Mouse (Mus musculus) forebrain, embryonic 16.5 days (tissue): ENCODE results near the gene Tekt3. TPM values are rescaled to one million over a fixed set of nuclear protein-coding genes. Genes with fewer than 3 reads are reported as not detected.

Experiments
- ATAC-seq: fragments of 200-750 bp; cut with Nextera tagmentation; 2 replicates; pipeline ENCODE4 v1.8.0; 2017; ENCODE audit warnings: mild to moderate bottlenecking, moderate library complexity
- H3K27ac ChIP-seq: fragments of 300-500 bp; sonication (generic); 2 replicates; pipeline ENCODE4 v1.5.1; 2014; ENCODE audit warnings: low read length, control low read depth
- H3K27me3 ChIP-seq: fragments of 300-500 bp; sonication (generic); replicated peaks from 2 replicates; pipeline ENCODE4 v1.6.1; 2014; ENCODE audit warnings: low read length; ENCODE audit not compliant: control insufficient read depth, insufficient read depth
- H3K36me3 ChIP-seq: fragments of 300-500 bp; sonication (generic); 2 replicates; pipeline ENCODE4 v1.6.1; 2014; ENCODE audit not compliant: control insufficient read depth, insufficient read depth
- H3K4me1 ChIP-seq: fragments of 300-500 bp; sonication (generic); replicated peaks from 2 replicates; pipeline ENCODE4 v1.6.1; 2014; ENCODE audit warnings: low read length; ENCODE audit not compliant: control insufficient read depth, insufficient read depth
- H3K4me2 ChIP-seq: fragments of 300-500 bp; sonication (generic); 2 replicates; pipeline ENCODE4 v1.6.1; 2014; ENCODE audit warnings: mild to moderate bottlenecking, low read length, control low read depth
- H3K4me3 ChIP-seq: fragments of 300-500 bp; sonication (generic); replicated peaks from 2 replicates; pipeline ENCODE4 v1.5.1; 2014; ENCODE audit warnings: mild to moderate bottlenecking, low read length, control low read depth
- H3K9ac ChIP-seq: fragments of 300-500 bp; sonication (generic); replicated peaks from 2 replicates; pipeline ENCODE4 v1.6.1; 2014; ENCODE audit warnings: low read depth, low read length, control low read depth
- H3K9me3 ChIP-seq: fragments of 300-500 bp; sonication (generic); 2 replicates; pipeline ENCODE4 v1.6.1; 2016; ENCODE audit warnings: low read length; ENCODE audit not compliant: control insufficient read depth
- WGBS: fragments of 180-500 bp; shearing (Covaris S2); extraction: QIAGEN DNeasy Blood & Tissue Kit; methylation state at CpG from one replicate; pipeline ENCODE4 v1.1.7; 2014; 5-methylcytosine and 5-hydroxymethylcytosine counted together
- polyA plus RNA-seq: library from polyadenylated mRNA; unstranded; fragments of >200 nt; fragmentation: Nextera tagmentation; extraction: Ambion mirVana; gene quantifications from 2 replicates; pipeline ENCODE4 v1.2.1, GENCODE M21; 2015

Tekt3 gene
- polyA plus RNA-seq, 1 experiment from 2014 or later, result not detected

DNA sequence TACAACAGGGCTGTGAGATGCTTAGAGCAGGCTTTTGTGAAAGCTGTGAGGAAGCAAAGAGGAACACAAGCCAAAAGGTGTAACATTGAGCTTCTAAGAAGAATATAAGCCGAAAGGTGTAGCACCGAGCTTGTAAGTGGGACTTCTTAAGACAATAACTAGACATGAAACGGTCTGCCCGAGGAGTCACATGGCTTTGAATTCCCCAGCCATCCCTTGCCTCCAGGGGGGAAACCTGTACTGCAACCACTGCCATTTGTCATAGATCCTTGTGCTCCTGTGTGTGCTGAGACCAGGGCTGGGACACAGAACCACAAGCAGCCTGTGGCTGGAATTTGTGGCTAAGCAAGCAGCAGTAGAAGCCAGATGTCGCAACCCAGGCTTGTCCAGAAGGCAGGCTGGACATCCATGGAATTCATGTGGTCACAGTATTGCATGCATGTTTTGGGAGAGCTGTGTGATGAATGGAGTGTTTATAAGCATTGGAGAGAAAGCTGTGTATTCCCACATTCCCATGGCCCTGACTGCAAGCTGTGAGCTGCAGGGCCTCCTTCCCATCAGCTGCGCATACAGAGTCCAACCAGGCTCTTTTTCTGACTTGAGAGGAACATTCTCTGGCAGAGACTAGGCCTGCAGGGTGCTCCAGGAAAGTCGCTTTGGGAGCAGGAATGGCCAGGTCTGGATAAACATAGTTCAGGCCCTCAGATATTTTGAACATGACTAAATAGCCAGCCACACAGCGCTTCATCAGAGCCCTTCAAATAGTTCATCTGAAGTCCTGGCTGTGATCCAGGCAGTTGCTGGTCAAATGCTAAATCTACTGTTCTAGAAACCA is 53.6 kb downstream of the Tekt3 start:
- Histone ChIP-seq H3K9me3 (no peaks in the 10 kb centered on the region), H3K4me2 (no peak overlapping the region), H3K27me3 (no peaks in the 10 kb centered on the region), H3K36me3 (no peaks in the 10 kb centered on the region), H3K9ac (no peak overlapping the region), H3K4me1 (no peaks in the 10 kb centered on the region), H3K27ac (no peak overlapping the region), H3K4me3 (no peak overlapping the region)
- no peak for ATAC-seq
- WGBS, result 85% methylated on average over 8 of the region's 8 CpGs

- no peak overlapping the region for H3K27ac ChIP-seq
These were observed 55.2 kb downstream of the Tekt3 start for GRCm38 (mm10) chr11:63116652-63117051.

GRCm38 (mm10) chr11:63117266-63117665 is 55.8 kb downstream of the Tekt3 start:
- H3K9me3 ChIP-seq, result no peaks in the 10 kb centered on the region
- no peak overlapping the region for H3K4me3 ChIP-seq
- H3K36me3 ChIP-seq, result no peaks in the 10 kb centered on the region
- 92% methylated on average over 1 of the region's 1 CpGs for WGBS
- no peak overlapping the region for H3K9ac ChIP-seq
- H3K4me1 ChIP-seq, result no peaks in the 10 kb centered on the region
- no peak for ATAC-seq
- no peak overlapping the region for H3K27ac ChIP-seq
- H3K4me2 ChIP-seq, result no peak overlapping the region
- no peaks in the 10 kb centered on the region for H3K27me3 ChIP-seq

More at GRCm38 (mm10) chr11:63116652-63117051, 55.2 kb downstream of the Tekt3 start:
- H3K36me3 ChIP-seq, result no peaks in the 10 kb centered on the region
- no peaks in the 10 kb centered on the region for H3K9me3 ChIP-seq
- no peaks in the 10 kb centered on the region for H3K27me3 ChIP-seq
- 94% methylated on average over 5 of the region's 5 CpGs for WGBS
- H3K9ac ChIP-seq, result no peak overlapping the region
- H3K4me2 ChIP-seq, result no peak overlapping the region
- no peaks in the 10 kb centered on the region for H3K4me1 ChIP-seq
- ATAC-seq, result no peak
- no peak overlapping the region for H3K4me3 ChIP-seq

DNA sequence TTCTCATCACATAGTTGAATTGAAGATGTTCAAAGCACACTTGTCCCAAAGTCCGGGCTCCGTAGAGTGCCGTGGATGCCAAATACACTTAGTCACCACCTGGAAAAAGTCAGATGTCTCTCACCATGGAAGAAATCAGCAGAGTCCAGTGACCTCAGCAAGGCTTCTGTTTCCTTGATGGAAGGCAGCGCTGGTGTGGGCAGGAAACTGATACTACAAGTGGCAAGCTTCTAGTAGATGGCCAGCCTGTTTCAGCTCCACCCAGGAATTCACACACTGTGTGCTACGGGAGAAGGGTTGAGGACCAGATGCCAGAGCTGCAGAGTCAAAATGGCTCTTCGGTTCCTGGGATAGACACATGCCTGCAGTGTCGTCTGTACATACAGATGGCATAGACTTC is 58.3 kb downstream of the Tekt3 start:
- Histone ChIP-seq H3K9me3 (no peaks in the 10 kb centered on the region), H3K4me2 (no peak overlapping the region), H3K27ac (no peak overlapping the region), H3K36me3 (no peaks in the 10 kb centered on the region), H3K4me3 (no peak overlapping the region), H3K9ac (no peak overlapping the region), H3K4me1 (no peaks in the 10 kb centered on the region), H3K27me3 (no peaks in the 10 kb centered on the region)
- WGBS, result 92% methylated on average over 7 of the region's 7 CpGs
- ATAC-seq, result no peak

DNA sequence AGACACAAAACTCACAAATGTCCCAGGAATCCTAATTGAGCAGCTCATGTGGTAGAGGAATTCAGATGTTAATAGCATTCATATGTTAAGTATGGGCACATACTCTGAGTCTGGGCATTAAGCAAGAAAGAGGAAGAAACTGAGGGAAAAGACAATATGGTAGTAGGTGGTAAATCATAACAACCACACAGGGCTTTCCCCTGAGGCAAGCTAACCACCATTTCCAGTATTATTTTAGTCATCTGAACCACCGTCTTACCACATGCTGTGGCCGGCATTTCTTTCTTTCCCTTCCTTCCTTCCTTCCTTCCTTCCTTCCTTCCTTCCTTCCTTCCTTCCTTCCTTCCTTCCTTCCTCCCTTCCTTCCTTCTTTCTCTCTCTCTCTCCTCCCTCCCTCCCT is 60.8 kb downstream of the Tekt3 start:
- no peaks in the 10 kb centered on the region for H3K27me3 ChIP-seq
- no peak overlapping the region for H3K4me3 ChIP-seq
- WGBS, result 52% methylated on average over 2 of the region's 2 CpGs
- H3K36me3 ChIP-seq, result no peaks in the 10 kb centered on the region
- no peak overlapping the region for H3K27ac ChIP-seq
- no peaks in the 10 kb centered on the region for H3K4me1 ChIP-seq
- ATAC-seq, result no peak
- H3K9ac ChIP-seq, result no peak overlapping the region
- H3K4me2 ChIP-seq, result no peak overlapping the region
- no peaks in the 10 kb centered on the region for H3K9me3 ChIP-seq

DNA sequence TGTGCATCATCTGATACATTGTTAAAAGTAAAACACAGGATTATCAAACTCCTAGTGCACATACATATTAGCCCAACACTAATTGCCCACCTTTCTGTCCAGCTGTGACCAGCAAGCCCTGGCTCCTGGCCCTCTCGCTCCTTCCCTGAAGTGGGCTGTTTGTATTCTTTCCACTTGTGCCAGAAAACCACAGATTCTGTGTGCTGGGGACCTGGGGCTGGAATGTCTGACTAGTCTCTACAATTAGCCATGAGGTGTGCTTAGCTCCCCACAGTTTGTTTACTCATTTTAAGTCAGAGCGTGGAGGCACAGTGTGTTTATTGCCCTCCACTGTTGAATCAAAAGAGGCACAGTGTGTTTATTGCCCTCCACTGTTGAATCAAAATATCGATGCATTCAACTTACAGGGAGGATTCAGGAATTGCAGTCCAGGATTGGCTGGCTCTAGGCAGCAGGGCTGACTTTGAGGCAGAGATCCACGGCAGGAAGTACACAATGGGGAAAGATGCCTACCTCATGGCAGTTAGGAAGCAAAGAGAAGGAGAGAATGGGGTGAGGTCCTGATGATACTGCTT is 61.4 kb downstream of the Tekt3 start:
- Histone ChIP-seq H3K4me1 (no peaks in the 10 kb centered on the region), H3K4me2 (no peak overlapping the region), H3K9ac (no peak overlapping the region), H3K27me3 (no peaks in the 10 kb centered on the region), H3K36me3 (no peaks in the 10 kb centered on the region), H3K9me3 (no peaks in the 10 kb centered on the region), H3K4me3 (no peak overlapping the region), H3K27ac (no peak overlapping the region)
- no peak for ATAC-seq
- 53% methylated on average over 4 of the region's 4 CpGs for WGBS

GRCm38 (mm10) chr11:63124316-63124715 is 62.9 kb downstream of the Tekt3 start:
- Histone ChIP-seq H3K36me3 (no peaks in the 10 kb centered on the region), H3K27ac (no peak overlapping the region), H3K4me2 (no peak overlapping the region), H3K4me3 (no peak overlapping the region), H3K9me3 (no peaks in the 10 kb centered on the region), H3K9ac (no peak overlapping the region), H3K4me1 (no peaks in the 10 kb centered on the region), H3K27me3 (peaks cover 5% of the 10 kb centered on the region; the same call in 1 of the 2 replicates)
- ATAC-seq, result no peak
- WGBS, result 11% methylated on average over 4 of the region's 4 CpGs

DNA sequence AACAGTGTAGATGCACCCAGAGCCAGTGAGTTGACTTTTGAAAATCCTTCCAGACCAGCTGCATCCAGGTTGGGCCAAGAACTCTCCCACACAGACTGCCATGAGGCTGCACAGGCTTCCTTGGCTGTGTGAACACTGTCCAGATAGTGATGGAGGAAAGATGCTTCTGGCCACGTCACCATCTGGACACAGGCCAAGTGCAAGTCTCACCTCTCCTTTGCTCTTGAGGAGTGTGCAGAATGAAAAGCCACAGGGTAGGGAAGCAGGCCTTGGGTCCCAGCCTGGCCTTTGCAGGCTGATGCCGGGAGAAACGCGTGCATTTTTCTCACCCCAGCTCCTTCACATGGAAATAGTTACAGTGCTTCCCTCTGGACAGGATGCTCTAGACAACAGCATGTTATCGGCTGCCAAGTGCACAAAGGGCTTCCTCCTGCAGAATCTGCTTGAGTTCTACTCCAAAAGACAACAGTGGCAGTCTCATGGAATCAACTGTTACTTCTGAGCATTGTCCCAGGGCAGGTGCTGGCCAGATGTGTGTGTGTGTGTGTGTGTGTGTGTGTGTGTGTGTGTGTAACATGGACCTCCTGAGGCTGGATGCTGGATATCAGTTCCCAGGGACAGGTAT is 64.5 kb downstream of the Tekt3 start:
- peaks cover 8% of the 10 kb centered on the region for H3K4me1 ChIP-seq
- no peak overlapping the region for H3K9ac ChIP-seq
- no peak overlapping the region for H3K4me2 ChIP-seq
- WGBS, result 72% methylated on average over 5 of the region's 5 CpGs
- no peak overlapping the region for H3K4me3 ChIP-seq
- H3K9me3 ChIP-seq, result no peaks in the 10 kb centered on the region
- H3K36me3 ChIP-seq, result no peaks in the 10 kb centered on the region
- H3K27ac ChIP-seq, result no peak overlapping the region
- peaks cover 19% of the 10 kb centered on the region for H3K27me3 ChIP-seq
- ATAC-seq, result no peak

DNA sequence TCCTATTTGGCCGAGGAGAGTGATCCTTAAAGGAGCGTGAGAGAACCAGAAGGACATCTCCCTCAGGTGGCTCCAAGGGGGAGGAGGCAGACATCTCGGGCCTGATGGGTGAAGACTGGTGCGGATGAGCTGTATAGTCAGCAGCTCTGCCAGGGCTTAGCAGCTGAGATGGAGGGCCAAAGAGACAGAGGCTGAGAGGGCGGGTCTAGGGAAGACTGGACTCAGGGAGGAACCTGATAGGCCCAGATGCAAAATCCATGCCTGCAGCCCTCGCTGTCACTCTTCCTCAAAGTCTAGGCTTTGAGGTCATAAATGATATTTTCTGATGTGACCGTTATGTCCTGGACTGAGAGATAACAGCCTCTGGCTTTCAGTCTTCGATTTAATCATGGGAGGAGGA is 65.5 kb downstream of the Tekt3 start:
- no peak overlapping the region for H3K4me3 ChIP-seq
- no peaks in the 10 kb centered on the region for H3K9me3 ChIP-seq
- no peak overlapping the region for H3K9ac ChIP-seq
- ATAC-seq, result no peak
- H3K4me2 ChIP-seq, result no peak overlapping the region
- peaks cover 18% of the 10 kb centered on the region for H3K4me1 ChIP-seq
- 84% methylated on average over 8 of the region's 8 CpGs for WGBS
- no peak overlapping the region for H3K27ac ChIP-seq
- peaks cover 29% of the 10 kb centered on the region for H3K27me3 ChIP-seq
- no peaks in the 10 kb centered on the region for H3K36me3 ChIP-seq
